ENCODE assay signal across 29 mouse cellular contexts in genomic region chr12:27251521-27251920, GRCm38 (mm10).
DNase-seq lines count a peak whose midpoint lies in the region; ATAC-seq and TF ChIP-seq lines count a peak whose summit lies in the region.
"Had no signal": no experiment of that assay in that cellular context is flagged by ENCODE, and none has a peak within 500 bp of the region (broad histone marks: within the 10 kb centered on the region; RNA-seq: fewer than 3 reads in every experiment).

No protein-coding gene starts in this region.

- WGBS in midbrain, postnatal 0 days: 66% methylated on average over 5 of the region's 5 CpGs
- WGBS in midbrain, embryonic 11.5 days: 82% methylated on average over 5 of the region's 5 CpGs

- intact Hi-C loops in heart, postnatal 25 days (cut with DNase I): no loop called here
- intact Hi-C loops in left cerebral cortex, postnatal 4 days (cut with DNase I): no loop called here
- intact Hi-C loops in left cerebral cortex, postnatal 10 days (cut with DNase I): no loop called here

- no peak overlapping the region for H3K4me3 ChIP-seq in midbrain, postnatal 0 days (ENCODE audit: low read depth, low read length)
- H3K4me3 ChIP-seq in midbrain, embryonic 11.5 days (ENCODE audit: low read depth, low read length): no peak overlapping the region
- H3K4me3 ChIP-seq: embryonic facial prominence, embryonic 13.5 days; embryonic facial prominence, embryonic 15.5 days; erythroblast, embryonic 14.5 days; forebrain, embryonic 10.5 days; forebrain, embryonic 12.5 days had no signal

- H3K27ac ChIP-seq in midbrain, postnatal 0 days (ENCODE audit: low read depth, low read length): no peak overlapping the region
- H3K27ac ChIP-seq in midbrain, embryonic 11.5 days (ENCODE audit: low read depth, low read length): no peak overlapping the region
- H3K27ac ChIP-seq: embryonic facial prominence, embryonic 13.5 days; embryonic facial prominence, embryonic 15.5 days; forebrain, embryonic 10.5 days; forebrain, embryonic 12.5 days had no signal

- DNase-seq in cerebellum, postnatal 10 days: peak; percentile 66 to 81
- DNase-seq in cerebellum, adult 11-12 months: no peak
- DNase-seq in heart, adult 18-20 months: peak; percentile 2 to 4
- no peak for DNase-seq in heart, postnatal 25 days (ENCODE audit: low spot score)
- DNase-seq in left cerebral cortex, postnatal 4 days: peak; percentile 15
- DNase-seq in left cerebral cortex, postnatal 10 days (ENCODE audit: extremely low spot score in 1 of 2, low spot score in 2 of 2): no peak
- peak; percentile 27 for DNase-seq in midbrain, postnatal 0 days (ENCODE audit: low spot score)
- no peak for DNase-seq in midbrain, embryonic 11.5 days (ENCODE audit: low spot score, missing footprints)
- DNase-seq: adrenal gland, adult 8-10 months; adrenal gland, postnatal 14 days; adrenal gland, postnatal 36 days; B cell, adult 2 months; cerebellum, adult 11 months; cerebellum, adult 2 months; cerebellum, adult 9-10 months; cerebellum, postnatal 36 days; embryo, embryonic 11 days had no signal

- TF ChIP-seq CTCF in midbrain, postnatal 0 days (IDR thresholded peaks at IDR 0.05): no peak

- H3K4me2 ChIP-seq in midbrain, postnatal 0 days (ENCODE audit: low read depth, low read length, poor library complexity, severe bottlenecking): no peak overlapping the region
- H3K4me2 ChIP-seq in midbrain, embryonic 11.5 days: no peak overlapping the region
- H3K4me2 ChIP-seq: embryonic facial prominence, embryonic 13.5 days; embryonic facial prominence, embryonic 15.5 days; forebrain, embryonic 12.5 days had no signal

- H3K9me3 ChIP-seq in midbrain, postnatal 0 days (ENCODE audit: low read length): no peaks in the 10 kb centered on the region
- no peaks in the 10 kb centered on the region for H3K9me3 ChIP-seq in midbrain, embryonic 11.5 days (ENCODE audit: control insufficient read depth, low read length)
- H3K9me3 ChIP-seq: embryonic facial prominence, embryonic 13.5 days; embryonic facial prominence, embryonic 15.5 days; forebrain, embryonic 10.5 days; forebrain, embryonic 12.5 days had no signal

- no peaks in the 10 kb centered on the region for H3K27me3 ChIP-seq in midbrain, postnatal 0 days (ENCODE audit: insufficient read depth, low read length)
- no peaks in the 10 kb centered on the region for H3K27me3 ChIP-seq in midbrain, embryonic 11.5 days (ENCODE audit: control insufficient read depth, insufficient read depth, low read length)
- H3K27me3 ChIP-seq: CH12.LX; embryonic facial prominence, embryonic 13.5 days; embryonic facial prominence, embryonic 15.5 days; forebrain, embryonic 12.5 days; Patski had no signal

- no peaks in the 10 kb centered on the region for H3K36me3 ChIP-seq in midbrain, postnatal 0 days (ENCODE audit: insufficient read depth, low read length)
- H3K36me3 ChIP-seq in midbrain, embryonic 11.5 days (ENCODE audit: control insufficient read depth, insufficient read depth, low read length): no peaks in the 10 kb centered on the region
- H3K36me3 ChIP-seq: embryonic facial prominence, embryonic 13.5 days; embryonic facial prominence, embryonic 15.5 days; forebrain, embryonic 10.5 days; forebrain, embryonic 12.5 days; G1E had no signal

- no peak overlapping the region for H3K9ac ChIP-seq in midbrain, postnatal 0 days (replicated peaks; ENCODE audit: low read length, poor library complexity, severe bottlenecking)
- no peak overlapping the region for H3K9ac ChIP-seq in midbrain, embryonic 11.5 days (ENCODE audit: low read length)
- H3K9ac ChIP-seq: embryonic facial prominence, embryonic 13.5 days; embryonic facial prominence, embryonic 15.5 days; forebrain, embryonic 12.5 days had no signal

- no peak for ATAC-seq in midbrain, postnatal 0 days (ENCODE audit: low FRiP score)
- no peak for ATAC-seq in midbrain, embryonic 11.5 days (ENCODE audit: low FRiP score)
- ATAC-seq: activated CD4-positive, CD25-positive, alpha-beta regulatory T cell, adult 4 months; CD4-positive, CD25-positive, alpha-beta regulatory T cell, adult 4 months; forebrain, embryonic 14.5 days; forebrain, embryonic 16.5 days; Patski had no signal

- no peaks in the 10 kb centered on the region for H3K4me1 ChIP-seq in midbrain, postnatal 0 days (ENCODE audit: insufficient read depth, low read length)
- H3K4me1 ChIP-seq in midbrain, embryonic 11.5 days (ENCODE audit: control insufficient read depth, insufficient read depth, low read length): peaks cover 17% of the 10 kb centered on the region

Comparison
In these comparisons a context has a peak if more than half of its experiments do, and no peak if none do; other contexts are left out.
1. DNase-seq: peak in cerebellum, postnatal 10 days (2 of 2), heart, adult 18-20 months (2 of 2), left cerebral cortex, postnatal 4 days (single experiment) and midbrain, postnatal 0 days (single experiment); none in cerebellum, adult 11-12 months (single experiment), heart, postnatal 25 days (single experiment), left cerebral cortex, postnatal 10 days (0 of 2) and midbrain, embryonic 11.5 days (single experiment).